Mouse (Mus musculus): ENCODE measurements around the gene Cdca5.
"Not testable (repeated sequence)": the region's sequence is repeated elsewhere in the genome, so short reads cannot be mapped to it uniquely, and the experiment has no call there.

The Cdca5 gene

DNA sequence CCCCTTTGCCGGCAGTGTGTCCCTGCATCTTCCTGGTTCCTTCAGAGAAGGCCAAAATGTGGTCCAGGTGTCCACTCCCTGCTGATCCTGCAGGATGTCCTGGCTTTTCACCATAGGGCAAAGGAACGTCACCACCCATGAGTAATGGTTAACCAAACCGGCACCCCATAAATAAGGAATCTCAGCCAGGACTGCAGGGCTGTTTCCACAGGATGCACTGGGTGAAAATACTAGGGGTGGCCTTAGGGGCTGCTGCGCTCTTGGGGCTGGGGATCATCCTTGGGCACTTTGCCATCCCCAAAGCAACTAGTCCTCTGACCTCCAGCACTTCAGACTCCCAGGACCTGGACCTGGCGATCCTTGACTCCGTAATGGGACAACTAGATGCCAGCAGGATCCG lies 20.8 kb downstream of the Cdca5 start, which contains the start of gene Naaladl1:
TSS of gene Naaladl1 (plus strand) at position 197 of the 400 bp plus-strand sequence.
- no peak for DNase-seq

DNA sequence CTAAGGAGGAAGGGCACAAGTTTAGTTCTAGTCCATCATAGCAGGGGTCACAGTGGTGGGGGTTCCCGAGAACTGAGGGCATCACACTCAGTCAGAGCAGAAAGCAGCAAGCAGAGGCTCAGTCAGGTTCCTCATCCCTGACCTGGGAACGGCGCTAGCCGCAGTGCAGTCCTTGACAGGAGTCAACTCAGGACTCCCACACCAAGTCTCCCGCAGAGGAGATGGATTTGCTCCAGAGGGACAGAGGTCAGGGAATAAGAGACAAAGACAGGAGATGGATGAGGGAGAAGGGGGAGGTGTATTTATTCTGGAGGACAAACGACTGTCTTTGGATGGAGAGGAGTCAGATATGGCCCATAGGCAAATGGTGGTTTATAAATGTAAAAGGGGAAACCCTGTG lies 28.3 kb downstream of the Cdca5 start:
- DNase-seq = no peak

DNA sequence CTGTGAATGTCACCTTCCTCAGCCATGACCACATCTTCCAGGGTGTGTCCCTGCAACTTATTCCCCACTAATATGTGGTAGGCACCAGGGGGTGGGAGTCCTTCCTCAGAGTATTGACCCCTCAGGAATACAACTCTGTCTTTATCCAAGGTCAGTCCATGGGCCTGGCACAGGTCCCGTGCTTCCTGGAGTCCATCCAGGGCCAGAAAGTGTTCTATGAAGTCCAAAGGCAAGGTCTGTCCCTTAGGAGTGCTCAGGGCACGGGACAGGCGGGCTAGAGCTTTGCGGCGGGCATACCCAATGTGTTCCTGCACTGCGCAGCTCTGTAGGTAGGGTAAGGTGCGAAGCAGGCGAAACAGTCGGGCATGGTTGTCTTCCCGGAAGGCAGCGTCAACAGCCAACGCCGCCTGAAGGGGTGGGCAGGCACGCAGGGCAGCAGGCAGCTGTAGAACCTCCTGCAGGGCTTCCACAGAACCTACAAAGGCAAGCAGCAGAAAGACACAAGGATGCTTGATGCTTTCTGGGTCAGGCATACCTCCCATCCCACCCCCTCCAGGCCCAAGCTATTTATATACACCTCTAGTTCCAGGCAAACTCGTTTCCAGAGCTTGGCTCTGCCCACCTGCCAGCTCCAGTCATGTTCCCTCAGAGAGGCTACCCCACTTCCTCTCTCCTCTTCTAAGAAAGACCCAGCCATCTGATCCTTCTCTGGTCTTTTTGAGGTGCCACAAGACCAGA lies 31.5 kb downstream of the Cdca5 start:
- DNase-seq = no peak

DNA sequence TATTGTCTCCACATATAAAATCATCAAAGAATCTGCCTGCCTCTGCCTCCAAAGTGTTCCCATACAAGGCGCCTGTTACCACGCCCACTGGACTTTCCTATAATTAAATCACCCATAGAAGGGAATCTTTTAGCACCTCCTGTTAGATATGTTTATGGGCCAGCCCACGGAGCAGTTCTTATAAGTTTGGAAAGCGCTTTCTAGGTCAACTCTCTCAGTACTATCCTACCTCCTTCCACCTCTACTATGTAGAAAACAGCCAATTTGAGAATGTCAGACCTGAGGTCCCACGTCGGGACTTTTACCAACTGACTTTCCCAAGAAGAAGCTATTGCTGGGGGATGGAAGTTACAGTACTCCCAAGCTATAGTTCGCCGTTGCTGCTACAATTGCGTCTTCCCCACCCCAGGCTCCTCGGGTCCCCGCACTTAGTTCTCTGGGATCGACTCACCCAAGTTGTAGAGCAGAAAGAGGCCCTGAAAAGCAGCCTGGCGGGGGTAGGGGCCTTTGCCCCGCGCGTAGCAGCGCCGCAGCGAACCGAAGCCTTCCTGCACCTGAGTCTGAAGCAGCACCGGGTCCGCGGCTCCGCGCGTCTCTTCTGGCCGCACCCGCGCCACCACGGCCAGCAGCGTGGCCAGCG lies 32.7 kb downstream of the Cdca5 start:
- no peak for DNase-seq

- DNase-seq = peak; percentile 83
Measured at GRCm38 (mm10) chr19:6117986-6118676, 33.3 kb downstream of the Cdca5 start, which contains the start of gene Sac3d1. Gene Sac3d1, minus strand, starts transcription at chr19:6118650.

DNA sequence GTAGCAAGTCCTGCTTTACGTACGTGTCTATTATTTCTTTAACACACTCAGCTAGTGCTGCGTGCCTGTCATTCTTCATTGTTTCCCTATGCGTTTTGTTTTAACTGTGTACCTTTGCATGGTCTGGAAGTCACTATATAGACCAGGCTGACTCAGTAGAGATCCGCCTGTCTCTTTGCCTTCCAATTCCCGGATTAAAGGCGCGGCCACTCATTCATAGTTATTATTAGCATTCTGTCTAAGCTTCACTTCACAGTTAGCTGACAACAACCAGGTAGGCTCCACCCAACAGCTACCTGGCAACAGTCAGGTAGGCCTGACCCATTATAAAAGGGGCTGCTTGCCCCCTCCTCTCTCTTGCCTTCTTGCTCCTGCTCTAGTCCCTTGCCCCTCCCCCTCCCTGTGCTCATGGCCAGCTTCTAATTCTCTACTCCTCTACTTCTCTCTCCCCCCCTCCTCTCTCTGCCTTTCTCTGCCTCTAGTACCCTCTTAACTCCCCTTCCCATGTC lies 33.9 kb downstream of the Cdca5 start:
- no peak for DNase-seq

DNA sequence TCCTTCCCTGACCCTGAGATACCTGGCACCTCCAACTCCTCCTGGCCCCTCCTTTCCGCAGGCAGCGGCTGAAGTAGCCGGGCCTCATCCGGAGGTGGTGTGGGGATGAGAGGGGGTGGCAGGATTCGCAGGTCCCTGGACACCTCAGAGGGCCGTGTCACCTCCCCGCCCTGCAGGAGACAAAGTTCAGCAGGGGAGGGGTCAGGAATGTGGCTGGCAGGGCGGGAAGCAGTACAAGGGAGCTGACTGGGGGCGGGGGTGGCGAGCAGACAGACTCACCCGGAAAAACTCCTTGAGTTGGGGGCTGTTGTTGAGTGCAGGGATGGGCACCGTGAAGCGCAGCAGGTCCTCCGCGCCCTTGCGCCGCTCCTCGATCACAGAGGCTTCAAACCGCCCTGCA lies 37.0 kb downstream of the Cdca5 start:
- no peak for DNase-seq

DNA sequence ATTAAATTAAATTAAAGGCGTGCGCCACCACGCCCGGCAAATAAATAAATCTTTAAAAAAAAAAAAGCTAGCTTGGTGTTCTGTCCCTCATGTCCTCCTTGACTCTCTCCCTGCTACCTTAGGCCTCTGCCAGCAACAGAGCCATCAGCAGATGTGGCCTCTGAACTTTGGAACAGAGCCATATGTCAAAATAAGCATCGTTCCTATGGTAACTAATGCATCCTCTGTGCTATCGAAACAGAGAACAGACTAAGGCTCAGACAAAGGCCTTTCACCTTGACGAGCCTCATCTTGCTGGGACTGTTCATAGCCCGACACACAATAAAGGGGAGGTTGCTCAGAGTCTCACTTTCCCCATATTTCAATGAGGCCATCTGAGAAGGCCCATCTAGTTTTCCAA lies 38.5 kb downstream of the Cdca5 start:
- DNase-seq = no peak

GRCm38 (mm10) chr19:6124898-6125297 lies 40.1 kb downstream of the Cdca5 start:
- DNase-seq = no peak

DNA sequence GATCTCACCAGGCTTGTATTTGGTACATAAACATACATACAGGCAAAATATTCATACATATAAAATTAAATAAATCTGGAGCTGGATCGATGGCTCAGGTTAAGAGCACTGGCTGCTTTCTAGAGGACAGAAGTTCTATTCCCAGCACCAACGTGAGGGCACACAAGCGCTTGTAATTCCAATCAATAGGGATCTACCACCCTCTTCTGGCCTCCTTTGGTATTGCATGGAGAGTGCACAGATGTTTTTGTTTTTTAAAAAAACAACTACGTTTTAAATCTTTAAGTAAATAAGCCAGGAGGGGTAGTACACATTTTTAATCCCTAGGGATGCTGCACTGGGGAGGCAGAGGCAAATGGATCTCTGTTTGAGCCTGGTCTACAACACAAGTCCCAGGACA lies 41.5 kb downstream of the Cdca5 start:
- no peak for DNase-seq

- no peak for DNase-seq
Measured at GRCm38 (mm10) chr19:6126789-6127580, 42.2 kb downstream of the Cdca5 start.

DNA sequence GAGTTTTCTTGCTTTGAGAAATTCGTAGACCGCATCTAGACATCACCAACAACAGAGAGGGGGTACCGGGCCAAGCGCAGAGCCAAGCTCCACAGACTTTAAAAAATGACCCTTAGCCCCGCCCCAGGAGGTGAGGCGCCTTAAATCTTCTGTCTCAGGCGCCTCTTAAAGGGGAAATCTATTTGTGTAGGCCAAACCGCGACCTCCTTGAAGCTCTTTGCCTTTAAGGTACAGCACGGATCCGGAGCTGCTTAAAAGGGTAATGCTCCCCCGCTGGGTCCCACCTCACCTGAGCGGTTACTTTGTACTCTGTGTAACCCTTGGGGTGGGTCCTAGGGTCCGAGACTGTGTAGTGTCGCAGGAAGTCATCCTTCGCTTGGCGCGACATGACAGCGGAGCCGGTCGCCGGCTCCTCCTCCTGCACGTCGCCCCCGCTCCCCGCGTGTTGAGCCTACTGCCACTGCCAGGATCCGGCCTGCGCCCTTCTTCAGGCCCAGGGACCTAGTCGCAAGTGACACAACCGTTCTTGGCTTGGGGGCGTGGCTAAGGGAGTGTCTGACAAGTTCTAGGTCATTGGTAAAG lies 43.1 kb downstream of the Cdca5 start, which contains the start of gene Snx15:
TSS of gene Snx15 (minus strand) at position 545 of the 582 bp plus-strand sequence.
- DNase-seq = peak; percentile 96

DNA sequence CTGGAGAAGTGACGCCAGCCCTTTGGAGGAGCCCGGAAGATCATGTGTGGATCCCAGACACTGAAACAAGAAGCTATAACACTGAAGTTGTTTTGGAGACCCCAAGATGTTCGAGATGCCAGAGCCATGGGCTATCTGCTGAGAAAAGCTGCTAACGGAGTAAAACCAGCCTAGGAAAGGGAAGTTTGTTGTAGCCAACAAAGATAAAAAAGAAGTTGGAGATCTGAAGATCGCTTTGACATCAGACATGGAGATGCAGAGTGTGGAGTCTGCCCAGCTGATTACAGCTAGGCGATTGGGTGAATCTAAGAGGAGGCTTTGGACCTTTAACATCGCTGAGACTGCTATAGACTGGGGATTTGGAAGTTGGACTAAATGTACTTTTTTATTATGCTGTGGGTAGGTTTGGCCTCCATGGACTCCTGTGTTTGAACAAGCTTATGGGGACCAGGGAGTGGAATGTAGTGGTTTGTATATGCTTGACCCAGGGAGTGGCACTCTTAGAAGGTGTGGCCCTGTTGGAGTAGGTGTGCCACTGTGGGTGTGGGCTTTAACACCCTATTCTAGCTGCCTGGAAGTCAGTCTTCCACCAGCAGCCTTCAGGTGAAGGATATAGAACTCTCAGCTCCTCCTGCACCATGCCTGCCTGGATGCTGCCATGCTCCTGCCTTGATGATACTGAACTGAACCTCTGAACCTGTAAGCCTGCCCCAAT lies 45.8 kb downstream of the Cdca5 start:
- not testable (repeated sequence) for DNase-seq

DNA sequence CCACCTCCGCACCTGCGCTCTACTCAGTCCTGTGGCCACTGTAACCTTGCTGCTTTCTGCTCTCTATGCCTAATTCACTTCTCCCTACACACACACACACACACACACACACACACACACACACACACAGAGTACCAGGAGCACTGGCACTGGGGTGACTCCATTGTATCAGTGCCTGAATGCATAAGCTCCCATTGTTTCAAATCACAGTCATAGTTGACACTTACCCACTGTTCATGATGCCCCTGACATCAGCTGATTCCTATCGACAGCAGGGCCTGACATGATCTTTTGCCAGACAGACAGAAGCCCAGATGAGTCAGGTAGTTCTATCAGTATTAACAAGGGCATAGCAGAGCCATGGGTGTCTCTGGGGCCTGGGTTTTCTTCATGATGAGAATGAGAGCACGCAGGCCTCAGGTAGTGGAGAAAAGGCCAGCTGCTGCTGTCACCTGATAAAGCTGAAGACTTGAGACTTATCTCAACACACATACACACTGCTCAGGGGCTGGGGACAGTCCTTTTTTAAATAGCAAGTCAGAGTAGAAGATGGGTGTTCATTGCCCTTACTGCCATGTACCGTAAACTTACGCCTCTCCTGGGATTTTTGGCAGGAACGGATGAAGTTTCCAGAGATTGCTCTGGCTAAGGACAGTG lies 47.5 kb downstream of the Cdca5 start:
- no peak for DNase-seq

- not testable (repeated sequence) for DNase-seq
Measured at GRCm38 (mm10) chr19:6133197-6133596, 48.4 kb downstream of the Cdca5 start.

DNA sequence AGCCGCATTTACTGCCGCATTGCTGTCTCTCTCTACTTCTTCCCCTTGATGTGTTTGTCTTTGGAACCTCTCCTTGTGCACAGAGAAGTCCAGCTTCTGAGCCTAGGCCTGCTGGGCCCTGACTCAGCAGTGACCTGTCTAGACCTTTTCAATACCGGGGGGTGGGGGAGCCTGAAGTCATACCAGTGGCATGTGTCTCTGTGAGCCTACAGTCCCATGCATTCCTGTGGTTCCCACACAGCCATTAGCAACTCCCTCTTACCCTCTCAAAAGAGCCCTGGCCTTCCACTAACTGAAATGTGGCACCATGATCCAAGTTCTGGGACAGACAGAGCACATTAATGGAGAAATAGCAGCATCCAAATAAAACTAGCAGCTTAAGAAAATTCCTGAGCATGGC lies 51.6 kb downstream of the Cdca5 start:
- DNase-seq = no peak

DNA sequence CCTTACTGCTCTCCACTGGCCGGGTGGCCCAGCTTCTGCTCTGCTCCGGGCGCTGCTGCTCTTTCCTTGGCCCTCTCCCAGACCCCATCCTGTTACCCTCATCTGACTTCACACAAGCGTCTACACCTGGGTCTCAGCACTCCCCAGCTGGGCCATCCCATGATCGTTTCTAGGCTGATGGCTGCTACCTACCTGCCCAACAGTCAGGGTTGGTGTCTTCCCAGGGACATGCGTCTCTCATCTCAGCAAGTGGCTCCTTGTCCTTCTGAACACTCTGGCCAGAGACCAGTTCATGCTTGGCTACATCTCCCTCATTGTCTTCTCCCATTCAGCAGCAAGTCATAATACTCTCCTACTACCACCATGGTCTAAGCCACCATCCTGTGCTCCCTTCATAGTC lies 54.9 kb downstream of the Cdca5 start:
- DNase-seq = peak; percentile 44

DNA sequence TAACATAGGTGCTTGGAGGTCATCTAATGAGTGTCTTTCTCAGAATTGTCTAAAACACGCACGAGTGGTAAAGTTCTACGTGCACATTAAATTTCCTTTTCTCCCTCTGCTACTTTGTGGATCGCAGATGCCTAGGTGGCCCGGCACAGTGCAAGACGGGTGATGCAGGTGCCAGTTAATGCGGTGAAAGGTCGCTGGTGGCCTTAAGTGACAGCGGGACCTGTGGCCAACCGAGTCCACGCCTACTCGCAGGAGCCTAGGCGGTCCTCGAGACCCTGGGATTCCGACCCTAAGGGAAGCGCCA lies 55.5 kb downstream of the Cdca5 start:
- DNase-seq = no peak

DNA sequence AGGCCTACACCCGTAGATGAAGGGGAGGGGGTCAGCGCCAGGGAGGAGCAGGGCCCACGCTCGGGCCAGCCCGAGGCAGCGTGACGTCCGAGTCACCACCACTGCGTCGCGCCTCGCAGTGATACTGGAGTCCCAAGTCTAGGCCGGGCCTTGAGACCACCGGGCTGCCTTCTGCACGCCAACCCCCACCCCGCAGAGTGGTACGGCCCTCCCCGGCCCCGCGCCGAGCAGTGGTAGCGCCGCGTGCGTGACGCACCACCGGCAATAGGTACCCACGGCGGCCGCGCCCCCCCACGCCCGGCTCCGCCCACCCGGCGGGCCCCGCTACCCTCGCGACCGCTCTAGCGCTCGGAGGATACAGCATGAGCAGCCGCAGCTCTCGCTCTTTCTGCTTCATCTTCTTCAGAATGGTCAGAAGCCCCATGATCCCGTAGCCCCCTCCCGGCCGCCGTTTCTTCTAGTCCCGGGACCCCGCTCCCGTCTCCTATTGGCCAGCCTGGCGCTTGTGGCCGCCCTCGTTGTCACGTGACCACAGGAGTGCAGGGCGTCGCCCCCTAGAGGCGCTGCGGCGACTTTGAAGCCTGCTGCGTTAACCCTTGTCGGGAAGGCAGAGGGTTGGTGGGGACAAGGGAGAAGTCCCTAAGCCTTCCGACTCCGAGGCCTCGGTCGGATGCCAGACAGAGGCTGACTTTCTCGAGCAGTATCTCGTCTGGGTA lies 56.1 kb downstream of the Cdca5 start, which contains the start of gene Batf2:
TSS of gene Batf2 (plus strand) at position 306 of the 716 bp plus-strand sequence.
- peak; percentile 91 for DNase-seq

DNA sequence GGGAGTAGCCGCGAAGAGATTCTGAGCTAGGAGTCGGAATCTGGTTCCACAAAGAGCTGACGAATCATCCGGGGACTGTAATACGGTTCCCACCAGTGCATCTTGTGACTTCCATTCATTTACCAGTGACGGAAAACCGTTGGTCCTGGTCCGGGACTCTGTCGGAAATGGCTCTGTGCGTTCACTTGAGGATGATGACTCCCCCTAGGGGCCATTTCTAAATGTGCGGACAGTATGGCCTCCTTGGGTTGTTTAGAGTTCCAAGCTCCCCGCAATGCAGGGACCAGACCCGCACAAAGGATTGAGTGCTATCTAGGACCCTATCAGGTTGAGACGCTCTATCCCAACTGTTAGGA lies 56.6 kb downstream of the Cdca5 start, which contains the start of gene Arl2:
TSS of gene Arl2 (minus strand) at position 155 of the 356 bp plus-strand sequence.
- DNase-seq = peak; percentile 77

Measured in cerebellum, adult 11 months (tissue).